Mouse (Mus musculus) G1E (cell line): ENCODE measurements at regions not wholly inside any gene's neighbourhood (a gene's known extent, or its start where the extent isn't known, plus 50 kb on each side); places are given as distances from the start of the nearest gene placed in this dataset.

ENCODE experiments used
- CTCF ChIP-seq: IDR thresholded peaks from 2 replicates; pipeline ENCODE4 v1.5.1; 2012; ENCODE audit warnings: low read depth, low read length, inconsistent platforms, mixed read lengths
- GATA1 ChIP-seq: IDR thresholded peaks from 2 replicates; pipeline ENCODE4 v1.6.1; 2012; ENCODE audit warnings: borderline replicate concordance, low read length, inconsistent platforms, mixed read lengths

- TF ChIP-seq CTCF, result no peak
- no peak for TF ChIP-seq GATA1
Observed at GRCm38 (mm10) chr10:117896911-117897643, 51.2 kb upstream of the Rap1b start.
